12 mouse cellular contexts compared by ENCODE assay signal in the genomic region with DNA sequence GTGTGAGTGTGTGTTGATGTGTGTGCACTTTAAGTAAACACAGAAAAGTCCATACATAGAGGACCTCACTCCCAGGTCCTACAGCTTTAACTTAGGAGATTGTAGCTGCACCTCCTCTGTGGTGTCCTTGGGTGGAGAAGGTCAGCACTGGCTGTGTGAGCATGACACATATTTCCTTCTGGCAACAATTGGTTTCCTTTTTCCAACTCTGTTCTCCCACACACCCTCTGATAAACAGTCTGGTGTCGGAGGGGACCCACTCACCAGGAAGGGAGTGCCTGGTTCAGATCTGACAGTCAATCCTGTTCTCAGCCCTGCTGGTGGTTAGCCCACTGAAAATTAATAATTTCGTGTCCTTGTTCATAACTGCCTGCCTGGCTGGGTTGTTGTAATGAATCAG.
DNase-seq lines count a peak whose midpoint lies in the region; ATAC-seq lines count a peak whose summit lies in the region.
"Had no signal": no experiment of that assay in that cellular context is flagged by ENCODE, and none has a peak within 500 bp of the region (broad histone marks: within the 10 kb centered on the region; RNA-seq: fewer than 3 reads in every experiment).

No protein-coding gene starts in this region.

- H3K4me2 ChIP-seq in heart, embryonic 13.5 days: no peak overlapping the region
- H3K4me2 ChIP-seq in kidney, embryonic 15.5 days: no peak overlapping the region
- H3K4me2 ChIP-seq: forebrain, embryonic 12.5 days; hindbrain, embryonic 14.5 days had no signal

- H3K4me3 ChIP-seq in megakaryocyte, embryonic 14.5 days (replicated peaks): peak overlapping the region; percentile 68
- H3K4me3 ChIP-seq in heart, embryonic 13.5 days: no peak overlapping the region
- no peak overlapping the region for H3K4me3 ChIP-seq in kidney, embryonic 15.5 days (replicated peaks)
- H3K4me3 ChIP-seq: forebrain, embryonic 12.5 days had no signal

- DNase-seq in skeletal muscle tissue, adult 2 months (ENCODE audit: low read depth, low spot score): peak; percentile 16
- no peak for DNase-seq in retina, postnatal 1 day
- DNase-seq: cerebellum, adult 8-10 months had no signal

- ATAC-seq in megakaryocyte, adult 5-6 weeks (ENCODE audit: poor library complexity, severe bottlenecking): no peak
- ATAC-seq in heart, embryonic 13.5 days (ENCODE audit: extremely low read depth, insufficient number of reproducible peaks, low FRiP score, low TSS enrichment): peak; percentile 42; the same call in 1 of the 2 replicates
- ATAC-seq in kidney, embryonic 15.5 days (replicated peaks; ENCODE audit: low FRiP score): peak; percentile 47; the same call in 1 of the 2 replicates
- no peak for ATAC-seq in activated CD4-positive, CD25-positive, alpha-beta regulatory T cell, adult 4 months
- no peak for ATAC-seq in frontal cortex, adult (ENCODE audit: low TSS enrichment)
- ATAC-seq: midbrain, embryonic 16.5 days had no signal

- peak overlapping the region; percentile 50 for H3K27ac ChIP-seq in heart, embryonic 13.5 days (replicated peaks)
- H3K27ac ChIP-seq in kidney, embryonic 15.5 days: no peak overlapping the region
- H3K27ac ChIP-seq: forebrain, embryonic 12.5 days; hindbrain, embryonic 14.5 days had no signal

- H3K4me1 ChIP-seq in megakaryocyte, embryonic 14.5 days: peaks cover 60% of the 10 kb centered on the region
- peaks cover 21% of the 10 kb centered on the region for H3K4me1 ChIP-seq in heart, embryonic 13.5 days
- H3K4me1 ChIP-seq in kidney, embryonic 15.5 days: 0 out of 2 replicates have a peak, but pooled peaks cover 6% of the 10 kb centered on the region
- H3K4me1 ChIP-seq: forebrain, embryonic 12.5 days had no signal

- no peak overlapping the region for H3K9ac ChIP-seq in heart, embryonic 13.5 days
- H3K9ac ChIP-seq in kidney, embryonic 15.5 days: no peak overlapping the region
- H3K9ac ChIP-seq: forebrain, embryonic 12.5 days; hindbrain, embryonic 14.5 days had no signal

- no peaks in the 10 kb centered on the region for H3K9me3 ChIP-seq in megakaryocyte, embryonic 14.5 days
- H3K9me3 ChIP-seq in heart, embryonic 13.5 days: no peaks in the 10 kb centered on the region
- no peaks in the 10 kb centered on the region for H3K9me3 ChIP-seq in kidney, embryonic 15.5 days (replicated peaks)
- H3K9me3 ChIP-seq: forebrain, embryonic 12.5 days had no signal

- WGBS in heart, embryonic 13.5 days: 30% methylated on average over 2 of the region's 2 CpGs
- WGBS in kidney, embryonic 15.5 days: 34% methylated on average over 2 of the region's 2 CpGs

- H3K36me3 ChIP-seq in megakaryocyte, embryonic 14.5 days (replicated peaks; ENCODE audit: low read length): no peaks in the 10 kb centered on the region
- H3K36me3 ChIP-seq in heart, embryonic 13.5 days: no peaks in the 10 kb centered on the region
- H3K36me3 ChIP-seq in kidney, embryonic 15.5 days: no peaks in the 10 kb centered on the region
- H3K36me3 ChIP-seq: forebrain, embryonic 12.5 days had no signal

- peaks cover 5% of the 10 kb centered on the region for H3K27me3 ChIP-seq in megakaryocyte, embryonic 14.5 days (replicated peaks)
- no peaks in the 10 kb centered on the region for H3K27me3 ChIP-seq in heart, embryonic 13.5 days (replicated peaks)
- H3K27me3 ChIP-seq in kidney, embryonic 15.5 days: no peaks in the 10 kb centered on the region
- H3K27me3 ChIP-seq: forebrain, embryonic 12.5 days had no signal

Comparison
In these comparisons a context has a peak if more than half of its experiments do, and no peak if none do; other contexts are left out.
1. ATAC-seq: peak in heart, embryonic 13.5 days (single experiment) and kidney, embryonic 15.5 days (single experiment); none in megakaryocyte, adult 5-6 weeks (single experiment), activated CD4-positive, CD25-positive, alpha-beta regulatory T cell, adult 4 months (single experiment) and frontal cortex, adult (single experiment).